Mouse (Mus musculus) heart, adult 2 months (tissue): ENCODE measurements at regions not wholly inside any gene's neighbourhood (a gene's known extent, or its start where the extent isn't known, plus 50 kb on each side); places are given as distances from the start of the nearest gene placed in this dataset.

Experiments
- CTCF ChIP-seq: fragments of 200-600 bp; IDR thresholded peaks from 2 replicates; pipeline ENCODE4 v1.8.1; 2022; ENCODE audit warnings: antibody characterized with exemption, mild to moderate bottlenecking, moderate library complexity
- POLR2A ChIP-seq: fragments of 200-500 bp; IDR thresholded peaks from 2 replicates; pipeline ENCODE4 v1.6.1; 2011; ENCODE audit warnings: mild to moderate bottlenecking, low read depth, low read length, control low read depth; ENCODE audit not compliant: insufficient read depth

- TF ChIP-seq POLR2A (no peak), CTCF (no peak)
Measured at GRCm38 (mm10) chr2:105521841-105522240, 122.7 kb upstream of the Rcn1 start.
